Mouse (Mus musculus) embryonic facial prominence, embryonic 10.5 days (tissue): Measurements from ENCODE around the gene Olfr312. TPM values are rescaled to one million over a fixed set of nuclear protein-coding genes. Genes with fewer than 3 reads are reported as not detected.
"Not testable (repeated sequence)": the region's sequence is repeated elsewhere in the genome, so short reads cannot be mapped to it uniquely, and the experiment has no call there.

ENCODE experiments used
- DNase-seq: peaks from one replicate; pipeline ENCODE4 v3.0.0-alpha.2; 2017; ENCODE audit warnings: low spot score
- H3K27ac ChIP-seq: fragments of 300-500 bp; sonication (generic); replicated peaks from 2 replicates; pipeline ENCODE4 v1.5.1; 2016; ENCODE audit warnings: mild to moderate bottlenecking
- H3K27me3 ChIP-seq: fragments of 300-500 bp; sonication (generic); replicated peaks from 2 replicates; pipeline ENCODE4 v1.6.1; 2016; ENCODE audit warnings: low read depth, mild to moderate bottlenecking; ENCODE audit not compliant: poor library complexity, severe bottlenecking
- H3K36me3 ChIP-seq: fragments of 300-500 bp; sonication (generic); replicated peaks from 2 replicates; pipeline ENCODE4 v1.6.1; 2016; ENCODE audit warnings: mild to moderate bottlenecking, moderate library complexity
- H3K4me1 ChIP-seq: fragments of 300-500 bp; sonication (generic); 2 replicates; pipeline ENCODE4 v1.6.1; 2016
- H3K4me3 ChIP-seq: fragments of 300-500 bp; sonication (generic); 2 replicates; pipeline ENCODE4 v1.5.1; 2016; ENCODE audit warnings: mild to moderate bottlenecking, moderate library complexity
- H3K9me3 ChIP-seq: fragments of 300-500 bp; sonication (generic); 2 replicates; pipeline ENCODE4 v1.6.1; 2016; ENCODE audit warnings: mild to moderate bottlenecking
- WGBS: fragments of 180-500 bp; shearing (Covaris S2); methylation state at CpG from one replicate; pipeline ENCODE4 v1.1.7; 2016; 5-methylcytosine and 5-hydroxymethylcytosine counted together
- polyA plus RNA-seq: library from polyadenylated mRNA; unstranded; fragments of >200 nt; fragmentation: Nextera tagmentation; extraction: Ambion mirVana; gene quantifications from 2 replicates; pipeline ENCODE4 v1.2.1, GENCODE M21; 2016

The Olfr312 gene
- not detected in 2 replicates for polyA plus RNA-seq

DNA sequence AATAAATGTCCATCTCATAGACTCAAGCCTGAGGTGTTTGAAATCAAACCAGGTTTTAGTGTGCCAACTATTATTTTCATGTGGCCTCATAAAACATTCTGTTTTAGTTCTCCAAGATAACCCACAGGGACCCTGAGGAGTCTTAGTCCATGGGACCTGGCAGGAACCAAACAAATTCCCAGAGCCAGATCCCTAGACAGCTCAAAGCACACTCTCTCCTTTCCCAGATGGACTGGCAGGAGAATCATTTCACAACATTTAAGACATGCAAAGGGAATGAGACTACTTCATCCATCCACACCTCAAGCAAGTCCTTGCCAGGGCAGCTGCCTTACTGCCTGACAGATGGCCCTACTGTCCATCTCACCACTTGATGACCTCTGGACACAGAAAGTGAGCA is at the start of gene Olfr312:
Gene Olfr312 (plus strand): TSS at position 301 of the 400 bp plus-strand sequence.
- H3K4me3 ChIP-seq, H3K36me3 ChIP-seq, H3K27me3 ChIP-seq, H3K9me3 ChIP-seq, DNase-seq, H3K4me1 ChIP-seq, H3K27ac ChIP-seq: not testable (repeated sequence)

DNA sequence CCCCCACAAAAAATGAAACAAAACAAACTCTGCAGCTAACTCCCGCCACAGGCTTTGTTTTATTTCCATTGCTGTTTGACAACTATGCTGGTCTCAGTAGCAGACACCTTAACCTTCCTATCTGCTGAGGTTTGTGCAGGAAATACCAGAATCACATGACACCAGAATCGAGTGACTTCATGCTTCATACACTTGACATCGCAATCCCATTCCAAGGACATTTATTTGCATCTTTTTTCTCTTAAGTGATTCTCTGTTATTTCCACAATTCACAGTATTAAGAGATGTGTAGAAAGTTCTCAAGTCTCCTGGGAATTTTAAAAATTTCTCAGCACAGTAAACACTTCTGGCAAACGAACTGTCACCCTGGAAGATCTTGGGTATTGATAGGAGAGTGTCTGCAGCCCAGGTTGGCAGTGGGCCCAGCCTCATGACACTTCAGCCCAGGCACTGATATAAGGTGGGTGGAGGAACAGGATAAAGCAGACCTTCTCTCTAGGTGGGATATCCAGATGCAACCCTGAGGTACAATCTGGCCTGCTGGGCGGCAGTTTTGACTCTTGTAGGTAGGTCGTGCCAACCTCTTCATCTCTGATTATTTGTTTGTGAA is 46.5 kb upstream of the Olfr312 start, which contains the start of gene Olfr314:
Gene Olfr314 (plus strand): TSS at position 473 of the 610 bp plus-strand sequence.
- H3K27me3 ChIP-seq, result no peaks in the 10 kb centered on the region
- no peak within 1 kb of the TSS for H3K4me3 ChIP-seq
- H3K4me1 ChIP-seq, result no peaks in the 10 kb centered on the region
- 84% methylated on average over 6 of the region's 6 CpGs for WGBS
- no peak within 1 kb of the TSS for H3K27ac ChIP-seq
- DNase-seq, result no peak
- no peaks in the 10 kb centered on the region for H3K9me3 ChIP-seq
- no peaks in the 10 kb centered on the region for H3K36me3 ChIP-seq

GRCm38 (mm10) chr11:58784182-58784581 is 44.9 kb upstream of the Olfr312 start:
- 84% methylated on average over 2 of the region's 2 CpGs for WGBS
- H3K4me1 ChIP-seq, result no peaks in the 10 kb centered on the region
- H3K9me3 ChIP-seq, result no peaks in the 10 kb centered on the region
- H3K36me3 ChIP-seq, result no peaks in the 10 kb centered on the region
- H3K27ac ChIP-seq, result no peak overlapping the region
- no peak overlapping the region for H3K4me3 ChIP-seq
- no peak for DNase-seq
- H3K27me3 ChIP-seq, result no peaks in the 10 kb centered on the region

- no peaks in the 10 kb centered on the region for H3K9me3 ChIP-seq
- DNase-seq, result no peak
- H3K27me3 ChIP-seq, result no peaks in the 10 kb centered on the region
- 89% methylated on average over 10 of the region's 10 CpGs for WGBS
- no peak overlapping the region for H3K27ac ChIP-seq
- H3K36me3 ChIP-seq, result no peaks in the 10 kb centered on the region
- H3K4me1 ChIP-seq, result no peaks in the 10 kb centered on the region
- H3K4me3 ChIP-seq, result no peak overlapping the region
These were observed 41.4 kb upstream of the Olfr312 start for GRCm38 (mm10) chr11:58787651-58788050.

- WGBS, result 84% methylated on average over 8 of the region's 8 CpGs
- Histone ChIP-seq H3K36me3 (no peaks in the 10 kb centered on the region), H3K4me1 (no peaks in the 10 kb centered on the region), H3K27ac (no peak overlapping the region), H3K4me3 (no peak overlapping the region), H3K27me3 (no peaks in the 10 kb centered on the region), H3K9me3 (no peaks in the 10 kb centered on the region)
- DNase-seq, result no peak
These were observed 40.7 kb upstream of the Olfr312 start for GRCm38 (mm10) chr11:58788346-58788745.

DNA sequence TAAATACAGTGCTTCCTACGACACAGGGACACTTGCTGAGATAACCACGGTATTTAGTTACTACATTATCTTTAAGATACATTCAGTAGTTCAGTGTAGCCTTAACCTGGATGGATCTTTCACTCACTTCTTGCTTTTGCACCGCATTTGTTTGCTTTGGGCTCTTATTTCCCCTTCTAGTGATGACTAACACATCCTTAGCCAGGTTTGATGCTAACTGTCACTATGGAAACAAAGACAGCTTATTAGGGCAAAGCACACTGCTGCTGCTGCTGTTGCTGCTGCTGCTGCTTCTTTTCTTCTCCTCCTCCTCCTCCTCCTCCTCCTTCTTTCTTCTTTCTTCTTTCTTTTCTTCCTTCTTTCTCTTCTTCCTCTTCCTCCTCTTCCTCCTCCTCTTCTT is 39.5 kb upstream of the Olfr312 start:
- Histone ChIP-seq H3K27ac (no peak overlapping the region), H3K4me3 (no peak overlapping the region), H3K27me3 (no peaks in the 10 kb centered on the region), H3K9me3 (no peaks in the 10 kb centered on the region), H3K36me3 (no peaks in the 10 kb centered on the region), H3K4me1 (no peaks in the 10 kb centered on the region)
- WGBS, result 33% methylated on average over 3 of the region's 3 CpGs
- no peak for DNase-seq

DNA sequence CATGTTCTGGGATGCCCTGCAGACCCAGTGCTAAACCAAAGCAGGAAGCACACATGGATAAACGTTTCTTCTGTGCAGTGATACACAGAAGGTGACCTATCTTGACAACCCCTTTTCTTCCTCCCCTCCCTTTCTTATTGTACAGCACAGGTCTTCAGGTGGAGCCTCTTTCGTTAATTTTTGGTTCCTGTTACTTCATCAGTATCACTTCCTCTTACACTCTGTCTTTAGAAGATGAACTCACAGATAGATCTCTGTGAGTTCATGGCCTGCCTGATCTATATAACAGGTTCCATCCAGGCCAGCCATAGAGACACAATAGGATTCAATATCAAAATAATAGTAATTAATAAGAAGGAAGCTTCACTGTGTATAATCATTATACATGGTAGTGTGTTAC is 39.0 kb upstream of the Olfr312 start:
- H3K9me3 ChIP-seq, result no peaks in the 10 kb centered on the region
- no peaks in the 10 kb centered on the region for H3K4me1 ChIP-seq
- H3K4me3 ChIP-seq, result no peak overlapping the region
- 59% methylated on average over 2 of the region's 2 CpGs for WGBS
- DNase-seq, result no peak
- H3K27ac ChIP-seq, result no peak overlapping the region
- no peaks in the 10 kb centered on the region for H3K27me3 ChIP-seq
- no peaks in the 10 kb centered on the region for H3K36me3 ChIP-seq

- Histone ChIP-seq H3K9me3 (no peaks in the 10 kb centered on the region), H3K4me1 (no peaks in the 10 kb centered on the region), H3K27me3 (no peaks in the 10 kb centered on the region), H3K36me3 (no peaks in the 10 kb centered on the region), H3K4me3 (no peak overlapping the region), H3K27ac (no peak overlapping the region)
- no peak for DNase-seq
- 91% methylated on average over 6 of the region's 6 CpGs for WGBS
These were observed 38.4 kb upstream of the Olfr312 start for GRCm38 (mm10) chr11:58790646-58791045.

GRCm38 (mm10) chr11:58795856-58796255 is 33.2 kb upstream of the Olfr312 start:
- DNase-seq, result no peak
- Histone ChIP-seq H3K27me3 (no peaks in the 10 kb centered on the region), H3K27ac (no peak overlapping the region), H3K4me1 (no peaks in the 10 kb centered on the region), H3K4me3 (no peak overlapping the region), H3K36me3 (no peaks in the 10 kb centered on the region), H3K9me3 (no peaks in the 10 kb centered on the region)
- WGBS, result 79% methylated on average over 2 of the region's 2 CpGs

DNA sequence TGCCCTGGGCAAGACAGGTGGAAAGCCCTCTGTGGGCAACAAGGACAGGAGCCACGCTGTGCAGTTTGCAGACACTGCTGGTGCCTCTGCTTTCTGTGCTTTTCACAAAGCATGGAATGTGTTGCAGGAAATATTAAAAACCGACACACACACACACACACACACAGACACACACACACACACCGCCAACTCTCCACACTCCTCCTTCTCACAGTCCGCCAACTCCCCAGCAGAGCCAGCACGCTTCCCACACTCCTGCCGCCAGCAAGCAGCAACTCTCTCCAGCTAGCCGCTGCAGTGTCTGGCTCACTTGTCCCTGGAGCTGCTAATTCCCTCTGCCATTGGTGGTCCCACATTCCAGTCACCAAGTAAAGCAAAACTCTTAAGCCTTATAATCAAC is 32.2 kb upstream of the Olfr312 start:
- Histone ChIP-seq H3K27ac (no peak overlapping the region), H3K36me3 (no peaks in the 10 kb centered on the region), H3K9me3 (no peaks in the 10 kb centered on the region), H3K4me1 (peaks cover 8% of the 10 kb centered on the region), H3K4me3 (no peak overlapping the region), H3K27me3 (no peaks in the 10 kb centered on the region)
- DNase-seq, result no peak
- WGBS, result 79% methylated on average over 7 of the region's 7 CpGs

GRCm38 (mm10) chr11:58799747-58800146 is 29.3 kb upstream of the Olfr312 start:
- Histone ChIP-seq H3K27ac (no peak overlapping the region), H3K4me1 (peaks cover 15% of the 10 kb centered on the region), H3K27me3 (no peaks in the 10 kb centered on the region), H3K36me3 (no peaks in the 10 kb centered on the region), H3K9me3 (no peaks in the 10 kb centered on the region), H3K4me3 (no peak overlapping the region)
- WGBS, result 84% methylated on average over 5 of the region's 5 CpGs
- no peak for DNase-seq

- Histone ChIP-seq H3K4me3 (peak within 1 kb of the TSS; percentile 28; the same call in 1 of the 2 replicates), H3K4me1 (peaks cover 15% of the 10 kb centered on the region), H3K9me3 (no peaks in the 10 kb centered on the region), H3K27me3 (no peaks in the 10 kb centered on the region), H3K36me3 (no peaks in the 10 kb centered on the region), H3K27ac (no peak within 1 kb of the TSS; the same call in 1 of the 2 replicates)
- peak; percentile 55 for DNase-seq
- 38% methylated on average over 14 of the region's 14 CpGs for WGBS
These were observed 27.3 kb upstream of the Olfr312 start, which contains the start of gene Fam183b for GRCm38 (mm10) chr11:58801558-58802228. TSS of gene Fam183b (minus strand) at chr11:58801960.

DNA sequence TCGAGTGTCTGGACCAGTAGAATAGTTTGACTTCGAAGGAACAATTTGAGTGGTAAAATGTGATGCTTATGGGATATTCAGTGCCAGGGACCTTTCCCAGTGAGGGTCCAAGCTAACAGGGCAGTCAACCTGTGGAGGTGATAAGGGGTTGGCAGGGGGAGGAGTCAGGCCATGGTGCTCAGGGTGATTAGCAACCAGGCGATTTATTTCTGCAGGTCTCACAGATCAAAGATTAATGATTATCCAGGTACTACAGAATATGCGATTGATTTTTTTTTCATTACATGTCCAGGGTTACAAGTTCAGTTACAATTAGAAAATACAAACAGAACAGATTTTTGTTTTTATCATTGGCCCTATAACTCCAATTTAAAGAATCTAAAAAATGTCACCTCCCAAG is 25.2 kb upstream of the Olfr312 start:
- 80% methylated on average over 4 of the region's 4 CpGs for WGBS

More for the DNA sequence above, 25.2 kb upstream of the Olfr312 start:
- Histone ChIP-seq H3K4me3 (no peak overlapping the region), H3K9me3 (no peaks in the 10 kb centered on the region), H3K27me3 (no peaks in the 10 kb centered on the region), H3K27ac (no peak overlapping the region), H3K4me1 (peaks cover 15% of the 10 kb centered on the region), H3K36me3 (no peaks in the 10 kb centered on the region)
- no peak for DNase-seq
